21 mouse cellular contexts compared by ENCODE assay signal in genomic region chr17:31940607-31941006, GRCm38 (mm10).
DNase-seq lines count a peak whose midpoint lies in the region; ATAC-seq and TF ChIP-seq lines count a peak whose summit lies in the region.
"Had no signal": no experiment of that assay in that cellular context is flagged by ENCODE, and none has a peak within 500 bp of the region (broad histone marks: within the 10 kb centered on the region; RNA-seq: fewer than 3 reads in every experiment).

No protein-coding gene starts in this region.

- no peaks in the 10 kb centered on the region for H3K36me3 ChIP-seq in heart, embryonic 12.5 days
- H3K36me3 ChIP-seq in testis, adult 2 months (ENCODE audit: control insufficient read depth, insufficient read depth, low read length): peaks cover 3% of the 10 kb centered on the region
- no peaks in the 10 kb centered on the region for H3K36me3 ChIP-seq in limb, embryonic 10.5 days
- H3K36me3 ChIP-seq: embryonic facial prominence, embryonic 10.5 days; hindbrain, embryonic 10.5 days; stomach, embryonic 15.5 days had no signal

- TF ChIP-seq CTCF in testis, adult 2 months (IDR thresholded peaks at IDR 0.05; ENCODE audit: control insufficient read depth, insufficient read depth, insufficient replicate concordance, low read depth, low read length): no peak

- ATAC-seq in heart, embryonic 12.5 days (ENCODE audit: insufficient number of reproducible peaks, low FRiP score): no peak
- no peak for ATAC-seq in CD4-positive, CD25-positive, alpha-beta regulatory T cell, adult 4 months
- ATAC-seq: forebrain, postnatal 0 days; Patski had no signal

- H3K4me1 ChIP-seq in heart, embryonic 12.5 days (replicated peaks): peaks cover 56% of the 10 kb centered on the region
- H3K4me1 ChIP-seq in testis, adult 2 months (ENCODE audit: control insufficient read depth, insufficient read depth, low read length): peaks cover 4% of the 10 kb centered on the region; the same call in 1 of the 2 replicates
- peaks cover 17% of the 10 kb centered on the region for H3K4me1 ChIP-seq in limb, embryonic 10.5 days

- no peak overlapping the region for H3K4me3 ChIP-seq in heart, embryonic 12.5 days
- H3K4me3 ChIP-seq in testis, adult 2 months (ENCODE audit: control insufficient read depth, low read depth, low read length): no peak overlapping the region
- no peak overlapping the region for H3K4me3 ChIP-seq in limb, embryonic 10.5 days
- H3K4me3 ChIP-seq: embryonic facial prominence, embryonic 10.5 days; erythroblast, embryonic 14.5 days; hindbrain, embryonic 10.5 days; megakaryocyte, embryonic 14.5 days; stomach, embryonic 15.5 days had no signal

- no peaks in the 10 kb centered on the region for H3K9me3 ChIP-seq in heart, embryonic 12.5 days (replicated peaks)
- H3K9me3 ChIP-seq in limb, embryonic 10.5 days (replicated peaks): no peaks in the 10 kb centered on the region
- H3K9me3 ChIP-seq: embryonic facial prominence, embryonic 10.5 days; hindbrain, embryonic 10.5 days; megakaryocyte, embryonic 14.5 days; stomach, embryonic 15.5 days had no signal

- H3K27ac ChIP-seq in heart, embryonic 12.5 days (ENCODE audit: poor library complexity, severe bottlenecking): no peak overlapping the region
- peak overlapping the region; percentile 52 for H3K27ac ChIP-seq in testis, adult 2 months (ENCODE audit: control insufficient read depth, insufficient read depth, low read depth, low read length)
- H3K27ac ChIP-seq in limb, embryonic 10.5 days: no peak overlapping the region
- H3K27ac ChIP-seq: embryonic facial prominence, embryonic 10.5 days; hindbrain, embryonic 10.5 days; stomach, embryonic 15.5 days had no signal

- no peak for TF ChIP-seq POLR2A in testis, adult 2 months (IDR thresholded peaks at IDR 0.05; ENCODE audit: control insufficient read depth, low read depth, low read length)

- H3K4me2 ChIP-seq in heart, embryonic 12.5 days: no peak overlapping the region
- H3K4me2 ChIP-seq: stomach, embryonic 15.5 days had no signal

- H3K9ac ChIP-seq in heart, embryonic 12.5 days: no peak overlapping the region
- H3K9ac ChIP-seq: forebrain, postnatal 0 days; stomach, embryonic 15.5 days had no signal

- 80% methylated on average over 4 of the region's 4 CpGs for WGBS in heart, embryonic 12.5 days
- 78% methylated on average over 4 of the region's 4 CpGs for WGBS in limb, embryonic 10.5 days

- H3K27me3 ChIP-seq in heart, embryonic 12.5 days (replicated peaks): no peaks in the 10 kb centered on the region
- no peaks in the 10 kb centered on the region for H3K27me3 ChIP-seq in testis, adult 2 months (ENCODE audit: control insufficient read depth, insufficient read depth, low read length)
- H3K27me3 ChIP-seq in limb, embryonic 10.5 days (ENCODE audit: low read depth, poor library complexity, severe bottlenecking): no peaks in the 10 kb centered on the region
- H3K27me3 ChIP-seq: Patski; stomach, embryonic 15.5 days had no signal

- peak; percentile 98 for DNase-seq in heart, adult 11 months
- peak; percentile 14 for DNase-seq in kidney, postnatal 10 days
- DNase-seq in kidney, adult 8-10 months: no peak
- DNase-seq in testis, postnatal 14 days (ENCODE audit: low spot score): no peak
- no peak for DNase-seq in limb, embryonic 10.5 days (ENCODE audit: low spot score)
- DNase-seq: cerebellum, adult 11 months; cerebellum, postnatal 36 days; forebrain, postnatal 0 days; gastrocnemius, postnatal 36 days; lung, adult 2 months; spleen, adult 18-20 months; thymus, postnatal 36 days had no signal

Comparison
In these comparisons a context has a peak if more than half of its experiments do, and no peak if none do; other contexts are left out.
1. DNase-seq: peak in heart, adult 11 months (single experiment) and kidney, postnatal 10 days (single experiment); none in kidney, adult 8-10 months (0 of 2), testis, postnatal 14 days (single experiment) and limb, embryonic 10.5 days (single experiment).